Mouse (Mus musculus) 3134 (cell line): ENCODE measurements at regions not wholly inside any gene's neighbourhood (a gene's known extent, or its start where the extent isn't known, plus 50 kb on each side); places are given as distances from the start of the nearest gene placed in this dataset.
A peak's percentile ranks its signal among the peaks of the same experiment; 100 is the strongest.

Experiments
- DNase-seq: peaks from one replicate; pipeline ENCODE4 v3.0.0-alpha.2; 2011; ENCODE audit warnings: low spot score; ENCODE audit not compliant: insufficient read length; ENCODE audit errors: extremely low read depth

GRCm38 (mm10) chr3:126491251-126491913, 104.7 kb upstream of the Camk2d start:
- DNase-seq, result no peak

- no peak for DNase-seq
Measured at GRCm38 (mm10) chr3:126491914-126492265, 104.2 kb upstream of the Camk2d start.

- no peak for DNase-seq
Measured at GRCm38 (mm10) chr3:126498823-126499222, 97.3 kb upstream of the Camk2d start.

- no peak for DNase-seq
Measured at GRCm38 (mm10) chr3:126500247-126500646, 95.9 kb upstream of the Camk2d start.

- DNase-seq, result peak; percentile 6
Measured at GRCm38 (mm10) chr3:126501826-126502225, 94.3 kb upstream of the Camk2d start.

- no peak for DNase-seq
Measured at GRCm38 (mm10) chr3:126505685-126506084, 90.4 kb upstream of the Camk2d start.

GRCm38 (mm10) chr3:126514842-126515241, 81.3 kb upstream of the Camk2d start:
- no peak for DNase-seq

- no peak for DNase-seq
Measured at GRCm38 (mm10) chr3:126534118-126534820, 61.8 kb upstream of the Camk2d start.

- DNase-seq, result no peak
Measured at GRCm38 (mm10) chr3:126535340-126535739, 60.8 kb upstream of the Camk2d start.

GRCm38 (mm10) chr3:126538516-126538915, 57.6 kb upstream of the Camk2d start:
- DNase-seq, result no peak

GRCm38 (mm10) chr3:126541105-126541504, 55.0 kb upstream of the Camk2d start:
- no peak for DNase-seq
